Mouse (Mus musculus) left cerebral cortex, postnatal 14 days (tissue): ENCODE results near the gene Trp53inp2. TPM values are rescaled to one million over a fixed set of nuclear protein-coding genes. Genes with fewer than 3 reads are reported as not detected.

ENCODE experiments used
- DNase-seq, 2 experiments: peaks; one replicate each; pipeline ENCODE4 v3.0.0; 2021 to 2022; ENCODE audit warnings: low spot score in 2 of 2, mixed read lengths in 1 of 2
- intact Hi-C: fragments of 180-260 bp; cut with DNase I; formaldehyde crosslinking; loops from one replicate; pipeline ENCODE4 v1.15.1; 2025
- microRNA-seq, 2 experiments: library from miRNA; unstranded; fragments of <30 nt; microRNA quantifications; one replicate each; pipeline ENCODE4 v1.2.0; 2022
- total RNA-seq, 2 experiments: library from RNA; stranded (reverse); gene quantifications; 2 replicates each; pipeline ENCODE4 v1.2.3; 2021

Gene Trp53inp2
- total RNA-seq, 2 experiments from 2014 or later, result 220 to 224 TPM

- DNase-seq, result peak; percentile 98 to 99
- intact Hi-C loops, result loop anchor here (10.0 kb wide), 2 partner anchors 107 to 147 kb away; partner anchors contain the start of genes Dynlrb1 and Map1lc3a
Observed at GRCm38 (mm10) chr2:155381643-155382331, 928 bp downstream of the Trp53inp2 start.

DNA sequence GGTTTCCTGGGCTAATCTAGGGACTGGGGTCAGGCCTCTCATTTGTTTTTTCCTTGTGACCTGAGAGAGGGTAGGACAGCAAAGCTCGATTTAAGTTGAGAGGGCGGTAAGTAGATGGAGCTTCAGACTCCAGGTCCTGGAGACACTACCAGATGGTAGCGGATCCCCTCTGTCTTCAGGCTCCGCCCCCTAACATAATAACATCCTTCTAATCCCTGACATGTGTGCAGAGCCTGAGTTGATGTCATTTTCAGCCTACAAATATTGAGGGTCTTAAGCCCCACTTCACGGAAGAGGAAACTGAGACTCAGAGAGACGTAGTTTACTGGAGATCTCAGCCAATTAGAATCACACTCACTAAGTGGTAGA, 1.5 kb downstream of the Trp53inp2 start:
- intact Hi-C loops, result loop anchor here (10.0 kb wide), 2 partner anchors 108 to 148 kb away; partner anchors contain the start of genes Dynlrb1 and Map1lc3a
- no peak for DNase-seq

DNA sequence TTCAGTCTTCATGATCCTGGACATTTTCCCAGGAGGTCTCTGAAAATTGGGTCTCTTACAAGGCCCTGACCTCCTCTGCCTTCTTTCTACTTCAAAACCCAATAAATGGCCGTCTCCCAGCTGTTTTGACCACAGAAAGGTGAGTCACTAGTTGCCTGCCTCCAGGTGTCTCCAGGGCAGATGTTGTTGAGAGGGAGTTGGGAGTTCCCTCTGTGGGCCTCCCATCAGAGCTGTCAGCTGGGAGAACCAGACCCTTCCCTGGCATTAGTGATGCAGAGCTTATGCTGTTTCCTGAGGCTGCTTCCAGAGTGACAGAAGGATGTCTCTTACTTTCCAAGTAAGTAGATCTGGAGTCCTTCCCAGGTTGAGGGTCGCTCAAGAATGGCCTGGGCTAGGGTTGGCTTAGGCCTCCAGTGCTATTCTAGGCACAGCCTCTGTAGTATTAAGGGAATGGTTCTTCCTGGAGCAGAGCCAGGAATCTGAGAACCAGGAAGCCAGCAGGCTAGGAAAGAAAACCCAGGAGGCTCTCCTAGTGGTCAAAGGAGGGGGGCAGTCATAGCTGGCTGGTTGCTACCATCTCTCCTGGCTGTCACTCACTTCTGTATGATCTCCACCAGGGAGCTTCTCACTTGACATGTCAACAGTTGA, 2.1 kb downstream of the Trp53inp2 start:
- DNase-seq, result peak in 1 of 2 experiments; percentile 37
- intact Hi-C loops, result loop anchor here (10.0 kb wide), 2 partner anchors 108 to 148 kb away; partner anchors contain the start of genes Dynlrb1 and Map1lc3a

- DNase-seq, result peak; percentile 83 to 91
- intact Hi-C loops, result loop anchor here (10.0 kb wide), 2 partner anchors 110 to 150 kb away; partner anchors contain the start of genes Dynlrb1 and Map1lc3a
Observed at GRCm38 (mm10) chr2:155385090-155385489, 4.2 kb downstream of the Trp53inp2 start.

- no peak for DNase-seq
- intact Hi-C loops, result loop anchor here (10.0 kb wide), 2 partner anchors 111 to 151 kb away; partner anchors contain the start of genes Dynlrb1 and Map1lc3a
Observed at GRCm38 (mm10) chr2:155385731-155386533, 5.1 kb downstream of the Trp53inp2 start.

- intact Hi-C loops, result loop anchor here (10.0 kb wide), 2 partner anchors 112 to 152 kb away; partner anchors contain the start of genes Dynlrb1 and Map1lc3a
Observed at GRCm38 (mm10) chr2:155386534-155386899, 5.7 kb downstream of the Trp53inp2 start.

GRCm38 (mm10) chr2:155387052-155387451, 6.2 kb downstream of the Trp53inp2 start:
- intact Hi-C loops, result loop anchor here (10.0 kb wide), 2 partner anchors 112 to 152 kb away; partner anchors contain the start of genes Dynlrb1 and Map1lc3a
- no peak for DNase-seq

More at GRCm38 (mm10) chr2:155386534-155386899, 5.7 kb downstream of the Trp53inp2 start:
- DNase-seq, result peak in 1 of 2 experiments; percentile 29

GRCm38 (mm10) chr2:155388573-155388972, 7.7 kb downstream of the Trp53inp2 start:
- no peak for DNase-seq
- intact Hi-C loops, result loop anchor here (10.0 kb wide), 2 partner anchors 114 to 154 kb away; partner anchors contain the start of genes Dynlrb1 and Map1lc3a

GRCm38 (mm10) chr2:155394586-155394985, 13.7 kb downstream of the Trp53inp2 start:
- intact Hi-C loops, result no loop called here
- DNase-seq, result no peak

DNA sequence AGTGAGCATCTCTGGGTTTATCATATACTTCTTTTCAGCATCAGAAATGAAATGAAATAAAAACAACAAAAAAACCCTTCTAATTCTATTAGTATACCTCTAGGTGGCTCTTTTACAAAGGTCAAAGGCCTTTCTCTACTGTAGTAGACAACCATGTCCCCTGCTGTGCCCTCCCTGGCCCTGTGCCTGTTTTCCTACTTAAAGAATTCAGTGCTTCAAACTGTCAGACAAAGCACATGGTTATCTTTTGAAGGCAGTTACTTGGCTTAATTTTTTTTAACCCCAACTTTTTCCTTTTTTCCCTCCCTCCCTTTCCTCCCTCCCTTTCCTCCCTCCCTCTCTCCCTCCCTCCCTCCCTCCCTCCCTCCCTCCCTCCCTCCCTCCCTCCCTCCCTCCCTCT, 19.4 kb downstream of the Trp53inp2 start:
- no peak for DNase-seq
- intact Hi-C loops, result no loop called here

- DNase-seq, result no peak
- intact Hi-C loops, result no loop called here
Observed at GRCm38 (mm10) chr2:155401926-155402325, 21.1 kb downstream of the Trp53inp2 start.

- DNase-seq, result no peak
Observed at GRCm38 (mm10) chr2:155404635-155405034, 23.8 kb downstream of the Trp53inp2 start.

GRCm38 (mm10) chr2:155420911-155421310, 40.1 kb downstream of the Trp53inp2 start:
- DNase-seq, result no peak
- intact Hi-C loops, result no loop called here

More at GRCm38 (mm10) chr2:155404635-155405034, 23.8 kb downstream of the Trp53inp2 start:
- intact Hi-C loops, result no loop called here

- intact Hi-C loops, result no loop called here
- DNase-seq, result peak in 1 of 2 experiments; percentile 24
Observed at GRCm38 (mm10) chr2:155436445-155436844, 55.6 kb downstream of the Trp53inp2 start.

Small RNA genes within 50 kb of the gene (microRNA-seq; reads per million reads assigned to microRNA genes)
- 0 reads per million in 2 experiments for gene Mir695

Other genes with a start within 250 kb of the Trp53inp2 start
- gene Itch, start 247.6 kb upstream of the Trp53inp2 start, total RNA-seq, result 10 to 100 TPM; 40.7 to 42.2 TPM
- 100 to 1,000 TPM; 329 to 335 TPM for gene Dynlrb1, start 144.5 kb upstream of the Trp53inp2 start, total RNA-seq
- gene Map1lc3a, start 104.8 kb upstream of the Trp53inp2 start, total RNA-seq, result 100 to 1,000 TPM; 435 to 436 TPM
- gene Pigu, start 23.6 kb upstream of the Trp53inp2 start, total RNA-seq, result 10 to 100 TPM; 25.2 to 27.0 TPM
- 10 to 100 TPM; 60.9 to 63.8 TPM for gene Ncoa6, start 92.8 kb downstream of the Trp53inp2 start, total RNA-seq
- gene Acss2, start 136.9 kb downstream of the Trp53inp2 start, total RNA-seq, result 10 to 100 TPM; 46.6 to 52.7 TPM
- 100 to 1,000 TPM; 112 to 120 TPM for gene Ggt7, start 137.2 kb downstream of the Trp53inp2 start, total RNA-seq
- gene Gss, start 211.8 kb downstream of the Trp53inp2 start, total RNA-seq, result 10 to 100 TPM; 15.8 to 18.3 TPM
- 1 to 10 TPM; 4.5 to 5.6 TPM for gene Myh7b, start 230.2 kb downstream of the Trp53inp2 start, total RNA-seq